Mouse (Mus musculus) stomach, postnatal 0 days (tissue): ENCODE results near the gene Slc38a5.
"Not testable (repeated sequence)": the region's sequence is repeated elsewhere in the genome, so short reads cannot be mapped to it uniquely, and the experiment has no call there.

Source experiments
- CTCF ChIP-seq: IDR thresholded peaks from 2 replicates; pipeline ENCODE4 v1.5.1; 2016; ENCODE audit warnings: antibody characterized with exemption, low read depth, mild to moderate bottlenecking, moderate library complexity
- EP300 ChIP-seq: optimal IDR thresholded peaks from 2 replicates; pipeline ENCODE3; 2016; ENCODE audit warnings: antibody characterized with exemption

- peak; percentile 60 for TF ChIP-seq CTCF
- TF ChIP-seq EP300, result not testable (repeated sequence)
These were observed 44.0 kb downstream of the Slc38a5 start for GRCm38 (mm10) chrX:8314905-8315304.
